Mouse (Mus musculus) liver, adult 2 months (tissue): ENCODE measurements around the gene Hbb-bs.

Source experiments
- CTCF ChIP-seq: fragments of 200-500 bp; IDR thresholded peaks from 2 replicates; pipeline ENCODE4 v1.5.1; 2011; ENCODE audit warnings: low read depth, low read length, control low read depth
- POLR2A ChIP-seq: fragments of 200-500 bp; IDR thresholded peaks from 2 replicates; pipeline ENCODE4 v1.6.1; 2011; ENCODE audit warnings: low read length, control low read depth; ENCODE audit not compliant: insufficient read depth; ENCODE audit errors: extremely low read depth

GRCm38 (mm10) chr7:103810296-103810695 lies 17.6 kb downstream of the Hbb-bs start:
- TF ChIP-seq CTCF (no peak), POLR2A (no peak)
